Mouse (Mus musculus) liver, postnatal 0 days (tissue): ENCODE data around the gene P2ry14.
A peak's percentile ranks its signal among the peaks of the same experiment; 100 is the strongest.

ENCODE experiments used
- CTCF ChIP-seq: sonication (generic); IDR thresholded peaks from 2 replicates; pipeline ENCODE4 v1.5.1; 2016; ENCODE audit warnings: antibody characterized with exemption, low read depth
- EP300 ChIP-seq: IDR thresholded peaks from 2 replicates; pipeline ENCODE4 v1.6.1; 2016; ENCODE audit warnings: antibody characterized with exemption, low read depth, mild to moderate bottlenecking

DNA sequence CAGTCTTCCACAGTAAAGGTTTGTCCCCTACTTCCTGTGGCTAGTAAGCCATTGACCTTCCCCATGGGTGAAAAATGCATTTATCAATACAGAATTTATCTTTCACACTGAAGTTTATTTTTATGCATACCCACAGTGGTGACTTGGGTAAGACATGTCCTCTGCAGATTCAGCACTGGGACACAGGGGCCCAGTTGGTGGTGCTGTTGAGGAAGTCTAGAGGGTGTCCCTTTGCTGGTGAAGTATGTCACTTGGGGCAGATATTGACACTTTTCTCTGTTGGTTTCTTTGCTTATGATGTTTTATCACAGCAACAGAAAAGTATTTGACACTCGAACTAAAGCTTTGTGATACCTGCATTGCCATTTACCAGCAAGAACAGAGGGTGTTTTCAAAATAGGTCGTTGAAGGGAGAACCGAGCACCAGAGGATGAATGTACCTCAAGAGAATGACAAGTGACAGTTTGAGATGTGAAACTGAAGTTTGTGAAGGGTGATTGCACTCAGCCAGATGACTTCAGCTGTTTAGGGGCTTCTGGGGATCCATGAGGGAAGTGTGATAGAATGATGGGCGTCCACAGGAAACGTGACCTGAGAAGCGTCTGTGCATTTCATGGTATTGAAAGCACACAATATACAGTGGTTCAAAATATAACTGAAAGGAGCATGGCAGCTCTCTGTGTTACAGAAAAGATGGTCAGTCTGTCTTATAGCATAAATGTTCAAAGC lies 21.2 kb upstream of the P2ry14 start:
- TF ChIP-seq CTCF, result peak; percentile 47
- TF ChIP-seq EP300, result no peak
